Mouse (Mus musculus) spleen, postnatal 14 days (tissue): Measurements from ENCODE around the gene Phlda2.

Source experiments
- DNase-seq, 2 experiments: peaks; one replicate each; pipeline ENCODE4 v3.0.0; 2021 to 2022; ENCODE audit warnings: low spot score in 2 of 2

Gene Phlda2

GRCm38 (mm10) chr7:143461920-143462319 lies 41.0 kb downstream of the Phlda2 start:
- no peak for DNase-seq

GRCm38 (mm10) chr7:143461294-143461870 lies 41.6 kb downstream of the Phlda2 start:
- no peak for DNase-seq

GRCm38 (mm10) chr7:143460874-143461273 lies 42.1 kb downstream of the Phlda2 start, which contains the start of gene Cdkn1c:
Gene Cdkn1c, minus strand, starts transcription at chr7:143461050.
- peak; percentile 63 to 71 for DNase-seq

GRCm38 (mm10) chr7:143460217-143460834 lies 42.6 kb downstream of the Phlda2 start:
- no peak for DNase-seq

- no peak for DNase-seq
Measured at GRCm38 (mm10) chr7:143459332-143460211, 43.4 kb downstream of the Phlda2 start.

- no peak for DNase-seq
Measured at GRCm38 (mm10) chr7:143458963-143459331, 44.0 kb downstream of the Phlda2 start.
